Mouse (Mus musculus) C2C12 (cell line): ENCODE data around the gene Smim12.

Experiments
- CEBPB ChIP-seq: IDR thresholded peaks from one replicate; pipeline ENCODE4 v1.6.1; 2011; ENCODE audit warnings: low read depth, mild to moderate bottlenecking, control low read depth, moderate library complexity
- CTCF ChIP-seq: IDR thresholded peaks from one replicate; pipeline ENCODE4 v1.5.1; 2011; ENCODE audit not compliant: control insufficient read depth, insufficient read depth, insufficient read length
- MAX ChIP-seq: IDR thresholded peaks from one replicate; pipeline ENCODE4 v1.6.1; 2011; ENCODE audit warnings: mild to moderate bottlenecking, control low read depth
- USF1 ChIP-seq: IDR thresholded peaks from one replicate; pipeline ENCODE4 v1.6.1; 2011; ENCODE audit warnings: low read depth, mild to moderate bottlenecking, control low read depth, moderate library complexity

GRCm38 (mm10) chr4:127226067-127226466 is 17.5 kb upstream of the Smim12 start:
- TF ChIP-seq CTCF, result no peak
- no peak for TF ChIP-seq USF1
- no peak for TF ChIP-seq CEBPB
- TF ChIP-seq MAX, result no peak
